Mouse (Mus musculus): ENCODE results near the gene Apod. TPM values are rescaled to one million over a fixed set of nuclear protein-coding genes. Genes with fewer than 3 reads are reported as not detected.
"Not testable (repeated sequence)": the region's sequence is repeated elsewhere in the genome, so short reads cannot be mapped to it uniquely, and the experiment has no call there.

Gene Apod
- polyA plus RNA-seq, 1 experiment: 24.1 TPM

- H3K4me3 ChIP-seq (ENCODE audit: insufficient read depth, low read depth, low read length); H3K27ac ChIP-seq (replicated peaks; ENCODE audit: low read depth, low read length): not testable (repeated sequence)
- peaks cover 17% of the 10 kb centered on the region; the same call in 1 of the 2 replicates for H3K4me1 ChIP-seq (ENCODE audit: control insufficient read depth, insufficient read depth, insufficient read length, low read length)
Measured at GRCm38 (mm10) chr16:31330970-31331369, 16.4 kb upstream of the Apod start.

GRCm38 (mm10) chr16:31329668-31330067 lies 15.1 kb upstream of the Apod start:
- Histone ChIP-seq H3K4me3 (ENCODE audit: insufficient read depth, low read depth, low read length) (no peak overlapping the region), H3K4me1 (ENCODE audit: control insufficient read depth, insufficient read depth, insufficient read length, low read length) (peaks cover 23% of the 10 kb centered on the region), H3K27ac (replicated peaks; ENCODE audit: low read depth, low read length) (no peak overlapping the region)

GRCm38 (mm10) chr16:31327891-31328290 lies 13.3 kb upstream of the Apod start:
- no peak overlapping the region for H3K4me3 ChIP-seq (ENCODE audit: insufficient read depth, low read depth, low read length)
- peak overlapping the region; percentile 88 for H3K27ac ChIP-seq (replicated peaks; ENCODE audit: low read depth, low read length)
- H3K4me1 ChIP-seq (ENCODE audit: control insufficient read depth, insufficient read depth, insufficient read length, low read length): peaks cover 23% of the 10 kb centered on the region

- Histone ChIP-seq H3K4me1 (ENCODE audit: control insufficient read depth, insufficient read depth, insufficient read length, low read length) (peaks cover 25% of the 10 kb centered on the region), H3K27ac (replicated peaks; ENCODE audit: low read depth, low read length) (peak overlapping the region; percentile 88), H3K4me3 (ENCODE audit: insufficient read depth, low read depth, low read length) (no peak overlapping the region)
Measured at GRCm38 (mm10) chr16:31327430-31327829, 12.8 kb upstream of the Apod start.

GRCm38 (mm10) chr16:31326679-31327078 lies 12.1 kb upstream of the Apod start:
- no peak overlapping the region for H3K4me3 ChIP-seq (ENCODE audit: insufficient read depth, low read depth, low read length)
- peaks cover 25% of the 10 kb centered on the region for H3K4me1 ChIP-seq (ENCODE audit: control insufficient read depth, insufficient read depth, insufficient read length, low read length)
- peak overlapping the region; percentile 88 for H3K27ac ChIP-seq (replicated peaks; ENCODE audit: low read depth, low read length)

GRCm38 (mm10) chr16:31325966-31326365 lies 11.4 kb upstream of the Apod start:
- Histone ChIP-seq H3K4me1 (ENCODE audit: control insufficient read depth, insufficient read depth, insufficient read length, low read length) (peaks cover 25% of the 10 kb centered on the region), H3K27ac (replicated peaks; ENCODE audit: low read depth, low read length) (peak overlapping the region; percentile 88), H3K4me3 (ENCODE audit: insufficient read depth, low read depth, low read length) (no peak overlapping the region)

GRCm38 (mm10) chr16:31325120-31325519 lies 10.5 kb upstream of the Apod start:
- H3K27ac ChIP-seq (replicated peaks; ENCODE audit: low read depth, low read length): no peak overlapping the region
- no peak overlapping the region for H3K4me3 ChIP-seq (ENCODE audit: insufficient read depth, low read depth, low read length)
- peaks cover 25% of the 10 kb centered on the region for H3K4me1 ChIP-seq (ENCODE audit: control insufficient read depth, insufficient read depth, insufficient read length, low read length)

GRCm38 (mm10) chr16:31321501-31321900 lies 6.9 kb upstream of the Apod start:
- H3K27ac ChIP-seq (replicated peaks; ENCODE audit: low read depth, low read length): no peak overlapping the region
- H3K4me1 ChIP-seq (ENCODE audit: control insufficient read depth, insufficient read depth, insufficient read length, low read length): peaks cover 15% of the 10 kb centered on the region
- no peak overlapping the region for H3K4me3 ChIP-seq (ENCODE audit: insufficient read depth, low read depth, low read length)

- H3K4me1 ChIP-seq (ENCODE audit: control insufficient read depth, insufficient read depth, insufficient read length, low read length): peaks cover 15% of the 10 kb centered on the region
- no peak overlapping the region for H3K4me3 ChIP-seq (ENCODE audit: insufficient read depth, low read depth, low read length)
- no peak overlapping the region for H3K27ac ChIP-seq (replicated peaks; ENCODE audit: low read depth, low read length)
Measured at GRCm38 (mm10) chr16:31320954-31321353, 6.3 kb upstream of the Apod start.

- H3K27ac ChIP-seq (replicated peaks; ENCODE audit: low read depth, low read length): peak overlapping the region; percentile 52; the same call in 1 of the 2 replicates
- H3K4me3 ChIP-seq (ENCODE audit: insufficient read depth, low read depth, low read length): not testable (repeated sequence)
- peaks cover 16% of the 10 kb centered on the region for H3K4me1 ChIP-seq (ENCODE audit: control insufficient read depth, insufficient read depth, insufficient read length, low read length)
Measured at GRCm38 (mm10) chr16:31319723-31320122, 5.1 kb upstream of the Apod start.

GRCm38 (mm10) chr16:31319316-31319715 lies 4.7 kb upstream of the Apod start:
- Histone ChIP-seq H3K4me3 (ENCODE audit: insufficient read depth, low read depth, low read length) (no peak overlapping the region), H3K4me1 (ENCODE audit: control insufficient read depth, insufficient read depth, insufficient read length, low read length) (peaks cover 19% of the 10 kb centered on the region), H3K27ac (replicated peaks; ENCODE audit: low read depth, low read length) (peak overlapping the region; percentile 52)

- no peak overlapping the region for H3K4me3 ChIP-seq (ENCODE audit: insufficient read depth, low read depth, low read length)
- peak overlapping the region; percentile 23; the same call in 1 of the 2 replicates for H3K27ac ChIP-seq (replicated peaks; ENCODE audit: low read depth, low read length)
- peaks cover 19% of the 10 kb centered on the region for H3K4me1 ChIP-seq (ENCODE audit: control insufficient read depth, insufficient read depth, insufficient read length, low read length)
Measured at GRCm38 (mm10) chr16:31318418-31318817, 3.8 kb upstream of the Apod start.

GRCm38 (mm10) chr16:31316246-31317143 lies 1.9 kb upstream of the Apod start:
- Histone ChIP-seq H3K27ac (replicated peaks; ENCODE audit: low read depth, low read length) (peak overlapping the region; percentile 81), H3K4me1 (ENCODE audit: control insufficient read depth, insufficient read depth, insufficient read length, low read length) (peaks cover 17% of the 10 kb centered on the region)
- H3K4me3 ChIP-seq (ENCODE audit: insufficient read depth, low read depth, low read length): not testable (repeated sequence)

- Histone ChIP-seq H3K4me3 (ENCODE audit: insufficient read depth, low read depth, low read length) (no peak overlapping the region), H3K4me1 (ENCODE audit: control insufficient read depth, insufficient read depth, insufficient read length, low read length) (peaks cover 17% of the 10 kb centered on the region), H3K27ac (replicated peaks; ENCODE audit: low read depth, low read length) (peak overlapping the region; percentile 81; the same call in 1 of the 2 replicates)
Measured at GRCm38 (mm10) chr16:31315294-31315693, 686 bp upstream of the Apod start.

- Histone ChIP-seq H3K4me1 (ENCODE audit: control insufficient read depth, insufficient read depth, insufficient read length, low read length) (peaks cover 17% of the 10 kb centered on the region), H3K27ac (replicated peaks; ENCODE audit: low read depth, low read length) (no peak overlapping the region), H3K4me3 (ENCODE audit: insufficient read depth, low read depth, low read length) (no peak overlapping the region)
Measured at GRCm38 (mm10) chr16:31313611-31314010, 997 bp downstream of the Apod start.

GRCm38 (mm10) chr16:31312296-31312695 lies 2.3 kb downstream of the Apod start:
- no peak overlapping the region for H3K27ac ChIP-seq (replicated peaks; ENCODE audit: low read depth, low read length)
- H3K4me3 ChIP-seq (ENCODE audit: insufficient read depth, low read depth, low read length): no peak overlapping the region
- H3K4me1 ChIP-seq (ENCODE audit: control insufficient read depth, insufficient read depth, insufficient read length, low read length): peaks cover 12% of the 10 kb centered on the region
